Mouse (Mus musculus): ENCODE results near the gene Ankrd13a. TPM values are rescaled to one million over a fixed set of nuclear protein-coding genes. Genes with fewer than 3 reads are reported as not detected.
A peak's percentile ranks its signal among the peaks of the same experiment; 100 is the strongest.

Gene Ankrd13a
- polyA plus RNA-seq (2014; fragmentation: Nextera tagmentation; extraction: Ambion mirVana): 61.8 and 71.8 TPM in 2 replicates

- DNase-seq (ENCODE audit: low spot score) (peak; percentile 95), ATAC-seq (replicated peaks; ENCODE audit: low FRiP score) (peak; percentile 82)
- under 1% methylated on average over 55 of the region's 73 CpGs for WGBS
These were observed at the start of gene Ankrd13a for GRCm38 (mm10) chr5:114774403-114775051. Gene Ankrd13a (plus strand): TSS chr5:114774677.

DNA sequence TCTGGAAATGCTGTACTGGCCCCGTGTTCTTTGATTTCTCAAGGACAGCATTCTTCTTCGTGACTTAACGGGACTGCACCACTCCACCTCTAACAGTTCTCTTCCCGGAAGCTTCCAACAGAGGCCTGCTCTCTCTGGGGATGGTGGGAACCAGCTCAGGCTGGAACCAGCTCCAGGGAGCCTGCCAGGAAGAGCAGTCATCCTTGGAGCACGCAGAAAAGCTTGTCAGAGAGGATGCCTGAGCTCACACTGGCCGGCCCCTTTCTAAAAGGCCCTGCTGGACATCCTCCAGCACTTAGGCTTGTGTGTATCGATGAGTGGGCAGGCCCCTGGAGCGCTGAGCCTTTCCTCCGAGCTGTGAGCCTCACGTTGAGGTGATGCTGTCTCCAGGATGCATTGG, 46.3 kb upstream of the Ankrd13a start:
- H3K4me2 ChIP-seq (ENCODE audit: low read depth, low read length, severe bottlenecking): no peak overlapping the region
- no peak for DNase-seq (ENCODE audit: low spot score)
- H3K27ac ChIP-seq (ENCODE audit: low read depth, low read length): no peak overlapping the region
- no peaks in the 10 kb centered on the region for H3K4me1 ChIP-seq (replicated peaks; ENCODE audit: control insufficient read depth, insufficient read depth, low read length)
- 87% methylated on average over 10 of the region's 10 CpGs for WGBS
- H3K9ac ChIP-seq (ENCODE audit: low read length): no peak overlapping the region
- no peaks in the 10 kb centered on the region for H3K9me3 ChIP-seq (ENCODE audit: control insufficient read depth, low read length)
- H3K4me3 ChIP-seq (ENCODE audit: low read depth, low read length): no peak overlapping the region
- peaks cover 3% of the 10 kb centered on the region; the same call in 1 of the 2 replicates for H3K36me3 ChIP-seq (ENCODE audit: control insufficient read depth, insufficient read depth, low read length)
- H3K27me3 ChIP-seq (ENCODE audit: control insufficient read depth, insufficient read depth, low read length): no peaks in the 10 kb centered on the region
- no peak for ATAC-seq (replicated peaks; ENCODE audit: low FRiP score)

More at GRCm38 (mm10) chr5:114774403-114775051, at the start of gene Ankrd13a:
- Histone ChIP-seq H3K4me2 (ENCODE audit: low read depth, low read length, severe bottlenecking) (peak within 1 kb of the TSS; percentile 78), H3K9me3 (ENCODE audit: control insufficient read depth, low read length) (no peaks in the 10 kb centered on the region), H3K27ac (ENCODE audit: low read depth, low read length) (peak within 1 kb of the TSS; percentile 73), H3K4me1 (replicated peaks; ENCODE audit: control insufficient read depth, insufficient read depth, low read length) (peaks cover 11% of the 10 kb centered on the region), H3K36me3 (ENCODE audit: control insufficient read depth, insufficient read depth, low read length) (no peaks in the 10 kb centered on the region), H3K9ac (ENCODE audit: low read length) (peak within 1 kb of the TSS; percentile 79), H3K27me3 (ENCODE audit: control insufficient read depth, insufficient read depth, low read length) (no peaks in the 10 kb centered on the region), H3K4me3 (ENCODE audit: low read depth, low read length) (peak within 1 kb of the TSS; percentile 98)

DNA sequence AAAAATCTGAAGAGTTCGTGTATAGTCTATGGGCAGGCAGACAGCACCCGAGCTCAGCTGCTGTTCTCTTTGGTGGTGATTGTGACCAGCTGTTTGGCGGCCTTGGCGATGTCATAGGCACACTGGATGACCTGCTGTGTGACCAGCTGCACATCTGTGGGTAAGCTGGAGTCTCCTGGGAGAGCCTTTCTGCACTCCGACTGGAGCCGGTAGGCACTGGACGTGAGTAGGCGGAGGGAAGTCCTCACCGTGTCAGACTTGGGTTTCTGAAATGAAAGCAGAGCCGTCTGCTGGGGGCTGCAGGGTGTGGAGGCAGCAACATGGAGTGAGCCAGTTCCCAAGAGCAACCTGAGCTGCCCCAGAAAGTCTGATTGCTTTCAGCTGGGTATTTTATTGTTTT, 44.3 kb upstream of the Ankrd13a start:
- 80% methylated on average over 10 of the region's 10 CpGs for WGBS
- H3K4me1 ChIP-seq (replicated peaks; ENCODE audit: control insufficient read depth, insufficient read depth, low read length): no peaks in the 10 kb centered on the region
- peaks cover 7% of the 10 kb centered on the region; the same call in 1 of the 2 replicates for H3K36me3 ChIP-seq (ENCODE audit: control insufficient read depth, insufficient read depth, low read length)
- H3K9me3 ChIP-seq (ENCODE audit: control insufficient read depth, low read length): no peaks in the 10 kb centered on the region
- no peak overlapping the region for H3K4me2 ChIP-seq (ENCODE audit: low read depth, low read length, severe bottlenecking)
- ATAC-seq (replicated peaks; ENCODE audit: low FRiP score): no peak
- no peak for DNase-seq (ENCODE audit: low spot score)
- no peak overlapping the region for H3K9ac ChIP-seq (ENCODE audit: low read length)
- no peaks in the 10 kb centered on the region for H3K27me3 ChIP-seq (ENCODE audit: control insufficient read depth, insufficient read depth, low read length)
- H3K27ac ChIP-seq (ENCODE audit: low read depth, low read length): no peak overlapping the region
- no peak overlapping the region for H3K4me3 ChIP-seq (ENCODE audit: low read depth, low read length)

GRCm38 (mm10) chr5:114731498-114731897, 43.0 kb upstream of the Ankrd13a start:
- no peak overlapping the region for H3K4me2 ChIP-seq (ENCODE audit: low read depth, low read length, severe bottlenecking)
- no peaks in the 10 kb centered on the region for H3K9me3 ChIP-seq (ENCODE audit: control insufficient read depth, low read length)
- no peak overlapping the region for H3K9ac ChIP-seq (ENCODE audit: low read length)
- H3K27me3 ChIP-seq (ENCODE audit: control insufficient read depth, insufficient read depth, low read length): no peaks in the 10 kb centered on the region
- WGBS: 70% methylated on average over 6 of the region's 6 CpGs
- peaks cover 7% of the 10 kb centered on the region; the same call in 1 of the 2 replicates for H3K36me3 ChIP-seq (ENCODE audit: control insufficient read depth, insufficient read depth, low read length)
- DNase-seq (ENCODE audit: low spot score) (no peak), ATAC-seq (replicated peaks; ENCODE audit: low FRiP score) (no peak)
- no peak overlapping the region for H3K27ac ChIP-seq (ENCODE audit: low read depth, low read length)
- H3K4me1 ChIP-seq (replicated peaks; ENCODE audit: control insufficient read depth, insufficient read depth, low read length): no peaks in the 10 kb centered on the region
- H3K4me3 ChIP-seq (ENCODE audit: low read depth, low read length): no peak overlapping the region

GRCm38 (mm10) chr5:114731969-114732368, 42.5 kb upstream of the Ankrd13a start:
- DNase-seq (ENCODE audit: low spot score) (no peak), ATAC-seq (replicated peaks; ENCODE audit: low FRiP score) (no peak)
- Histone ChIP-seq H3K27ac (ENCODE audit: low read depth, low read length) (no peak overlapping the region), H3K9me3 (ENCODE audit: control insufficient read depth, low read length) (no peaks in the 10 kb centered on the region), H3K4me3 (ENCODE audit: low read depth, low read length) (no peak overlapping the region), H3K36me3 (ENCODE audit: control insufficient read depth, insufficient read depth, low read length) (peaks cover 7% of the 10 kb centered on the region; the same call in 1 of the 2 replicates), H3K9ac (ENCODE audit: low read length) (no peak overlapping the region), H3K27me3 (ENCODE audit: control insufficient read depth, insufficient read depth, low read length) (no peaks in the 10 kb centered on the region), H3K4me1 (replicated peaks; ENCODE audit: control insufficient read depth, insufficient read depth, low read length) (no peaks in the 10 kb centered on the region), H3K4me2 (ENCODE audit: low read depth, low read length, severe bottlenecking) (no peak overlapping the region)
- WGBS: 92% methylated on average over 15 of the region's 15 CpGs

- H3K36me3 ChIP-seq (ENCODE audit: control insufficient read depth, insufficient read depth, low read length): peaks cover 10% of the 10 kb centered on the region; the same call in 1 of the 2 replicates
- H3K4me1 ChIP-seq (replicated peaks; ENCODE audit: control insufficient read depth, insufficient read depth, low read length): no peaks in the 10 kb centered on the region
- no peaks in the 10 kb centered on the region for H3K9me3 ChIP-seq (ENCODE audit: control insufficient read depth, low read length)
- ATAC-seq (replicated peaks; ENCODE audit: low FRiP score) (no peak), DNase-seq (ENCODE audit: low spot score) (no peak)
- no peak overlapping the region for H3K4me2 ChIP-seq (ENCODE audit: low read depth, low read length, severe bottlenecking)
- no peaks in the 10 kb centered on the region for H3K27me3 ChIP-seq (ENCODE audit: control insufficient read depth, insufficient read depth, low read length)
- no peak overlapping the region for H3K27ac ChIP-seq (ENCODE audit: low read depth, low read length)
- H3K9ac ChIP-seq (ENCODE audit: low read length): no peak overlapping the region
- WGBS: 95% methylated on average over 15 of the region's 15 CpGs
- H3K4me3 ChIP-seq (ENCODE audit: low read depth, low read length): no peak overlapping the region
These were observed 40.9 kb upstream of the Ankrd13a start for GRCm38 (mm10) chr5:114733606-114734005.

- Histone ChIP-seq H3K4me3 (ENCODE audit: low read depth, low read length) (no peak overlapping the region), H3K9ac (ENCODE audit: low read length) (no peak overlapping the region), H3K4me1 (replicated peaks; ENCODE audit: control insufficient read depth, insufficient read depth, low read length) (no peaks in the 10 kb centered on the region), H3K27me3 (ENCODE audit: control insufficient read depth, insufficient read depth, low read length) (no peaks in the 10 kb centered on the region), H3K27ac (ENCODE audit: low read depth, low read length) (no peak overlapping the region), H3K9me3 (ENCODE audit: control insufficient read depth, low read length) (no peaks in the 10 kb centered on the region), H3K4me2 (ENCODE audit: low read depth, low read length, severe bottlenecking) (no peak overlapping the region), H3K36me3 (ENCODE audit: control insufficient read depth, insufficient read depth, low read length) (peaks cover 7% of the 10 kb centered on the region; the same call in 1 of the 2 replicates)
- 87% methylated on average over 21 of the region's 21 CpGs for WGBS
- ATAC-seq (replicated peaks; ENCODE audit: low FRiP score) (no peak), DNase-seq (ENCODE audit: low spot score) (no peak)
These were observed 37.2 kb upstream of the Ankrd13a start for GRCm38 (mm10) chr5:114737090-114737887.

DNA sequence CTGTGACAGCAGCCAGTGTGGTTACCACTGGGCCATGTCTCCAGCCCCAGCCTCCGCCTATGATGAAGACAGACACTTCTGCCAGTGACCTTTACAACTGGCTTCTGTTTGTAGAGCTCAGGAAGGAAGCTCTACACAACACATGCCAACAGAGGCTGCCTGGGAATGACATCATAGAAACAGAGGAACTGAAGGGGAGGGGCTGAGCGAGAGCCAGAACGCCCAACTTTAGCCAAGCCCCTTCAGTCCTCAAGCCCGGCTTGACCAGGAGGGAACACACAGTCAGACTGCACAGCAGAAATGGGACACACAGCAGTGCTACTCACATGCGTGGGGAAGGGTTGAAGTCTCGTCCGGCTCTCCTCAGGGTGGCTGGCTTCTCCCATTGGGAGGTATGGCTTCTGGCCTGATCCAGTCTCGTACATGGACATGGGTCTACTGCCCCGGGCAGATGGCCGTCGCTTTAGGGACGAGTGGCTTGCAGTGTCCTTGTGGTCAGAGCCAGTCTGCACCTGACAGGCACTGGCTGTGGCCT, 35.7 kb upstream of the Ankrd13a start:
- WGBS: 87% methylated on average over 12 of the region's 12 CpGs
- H3K9me3 ChIP-seq (ENCODE audit: control insufficient read depth, low read length): no peaks in the 10 kb centered on the region
- no peak overlapping the region for H3K4me2 ChIP-seq (ENCODE audit: low read depth, low read length, severe bottlenecking)
- H3K27ac ChIP-seq (ENCODE audit: low read depth, low read length): no peak overlapping the region
- no peak overlapping the region for H3K4me3 ChIP-seq (ENCODE audit: low read depth, low read length)
- H3K36me3 ChIP-seq (ENCODE audit: control insufficient read depth, insufficient read depth, low read length): peaks cover 3% of the 10 kb centered on the region; the same call in 1 of the 2 replicates
- no peaks in the 10 kb centered on the region for H3K27me3 ChIP-seq (ENCODE audit: control insufficient read depth, insufficient read depth, low read length)
- DNase-seq (ENCODE audit: low spot score) (no peak), ATAC-seq (replicated peaks; ENCODE audit: low FRiP score) (no peak)
- no peak overlapping the region for H3K9ac ChIP-seq (ENCODE audit: low read length)
- no peaks in the 10 kb centered on the region for H3K4me1 ChIP-seq (replicated peaks; ENCODE audit: control insufficient read depth, insufficient read depth, low read length)
